In the genomic region with DNA sequence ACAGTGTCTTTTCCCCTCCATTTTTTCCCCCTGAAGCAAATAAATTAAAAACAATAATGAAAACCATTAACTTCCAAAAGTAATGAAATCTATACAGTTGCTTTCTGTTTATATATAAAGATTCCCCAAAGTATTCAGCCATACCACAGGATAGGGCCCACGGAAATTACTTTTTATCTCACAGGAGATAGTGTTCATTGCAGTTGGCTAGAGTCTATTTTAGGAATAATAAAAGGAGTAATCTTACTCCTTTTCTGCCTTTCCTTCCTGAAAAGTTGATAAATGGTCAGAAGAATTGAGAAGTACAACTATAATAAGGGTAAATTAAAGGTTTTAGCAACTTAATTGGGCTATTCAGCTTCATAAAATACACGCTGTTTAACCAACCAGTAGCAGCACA, we compare ENCODE assay signal across 28 mouse cellular contexts.
"Had no signal": no experiment of that assay in that cellular context is flagged by ENCODE, and none has a peak within 500 bp of the region (broad histone marks: within the 10 kb centered on the region; RNA-seq: fewer than 3 reads in every experiment).

No protein-coding gene starts in this region.

- H3K4me3 ChIP-seq: embryonic facial prominence, embryonic 10.5 days; embryonic facial prominence, embryonic 12.5 days; embryonic facial prominence, embryonic 13.5 days; embryonic facial prominence, embryonic 15.5 days; erythroblast, embryonic 14.5 days; forebrain, embryonic 10.5 days; forebrain, embryonic 12.5 days; forebrain, embryonic 13.5 days; forebrain, embryonic 15.5 days; gastrocnemius, adult 2 months; heart, adult 2 months had no signal

- H3K27me3 ChIP-seq: embryonic facial prominence, embryonic 12.5 days; embryonic facial prominence, embryonic 13.5 days; embryonic facial prominence, embryonic 15.5 days; forebrain, embryonic 12.5 days; forebrain, embryonic 13.5 days; forebrain, embryonic 15.5 days had no signal

- H3K27ac ChIP-seq: embryonic facial prominence, embryonic 10.5 days; embryonic facial prominence, embryonic 12.5 days; embryonic facial prominence, embryonic 13.5 days; embryonic facial prominence, embryonic 15.5 days; forebrain, embryonic 10.5 days; forebrain, embryonic 12.5 days; forebrain, embryonic 13.5 days; forebrain, embryonic 15.5 days; gastrocnemius, adult 2 months; heart, adult 2 months had no signal

- DNase-seq: cerebellum, adult 8-10 months; cerebellum, adult 9-10 months; cerebellum, adult 9-11 months; cerebellum, postnatal 10 days; cerebellum, postnatal 14 days; cerebellum, postnatal 25 days; cerebellum, postnatal 36 days; embryo, embryonic 11 days; forebrain, postnatal 0 days; gastrocnemius, adult 2 months; gastrocnemius, postnatal 10 days; gastrocnemius, postnatal 14 days; gastrocnemius, postnatal 25 days; gastrocnemius, postnatal 36 days; heart, adult 11 months; heart, adult 18-20 months; heart, adult 2 months had no signal

- ATAC-seq: forebrain, embryonic 13.5 days; forebrain, embryonic 14.5 days; forebrain, embryonic 15.5 days; forebrain, embryonic 16.5 days; forebrain, postnatal 0 days had no signal

- H3K4me1 ChIP-seq: embryonic facial prominence, embryonic 10.5 days; embryonic facial prominence, embryonic 12.5 days; embryonic facial prominence, embryonic 13.5 days; embryonic facial prominence, embryonic 15.5 days; forebrain, embryonic 10.5 days; forebrain, embryonic 12.5 days; forebrain, embryonic 13.5 days; forebrain, embryonic 15.5 days had no signal

- H3K4me2 ChIP-seq: embryonic facial prominence, embryonic 12.5 days; embryonic facial prominence, embryonic 13.5 days; embryonic facial prominence, embryonic 15.5 days; forebrain, embryonic 12.5 days; forebrain, embryonic 13.5 days; forebrain, embryonic 15.5 days had no signal

- H3K9ac ChIP-seq: embryonic facial prominence, embryonic 12.5 days; embryonic facial prominence, embryonic 13.5 days; embryonic facial prominence, embryonic 15.5 days; forebrain, embryonic 12.5 days; forebrain, embryonic 13.5 days; forebrain, embryonic 15.5 days; forebrain, postnatal 0 days had no signal

- H3K9me3 ChIP-seq: embryonic facial prominence, embryonic 10.5 days; embryonic facial prominence, embryonic 12.5 days; embryonic facial prominence, embryonic 13.5 days; embryonic facial prominence, embryonic 15.5 days; forebrain, embryonic 10.5 days; forebrain, embryonic 12.5 days; forebrain, embryonic 13.5 days; forebrain, embryonic 15.5 days had no signal
